Mouse (Mus musculus): ENCODE results near the gene Aifm2.

The Aifm2 gene

GRCm38 (mm10) chr10:61714771-61715461, at the start of gene Aifm2:
Aifm2 (plus strand) TSS chr10:61715263.
- DNase-seq = peak; percentile 79

DNA sequence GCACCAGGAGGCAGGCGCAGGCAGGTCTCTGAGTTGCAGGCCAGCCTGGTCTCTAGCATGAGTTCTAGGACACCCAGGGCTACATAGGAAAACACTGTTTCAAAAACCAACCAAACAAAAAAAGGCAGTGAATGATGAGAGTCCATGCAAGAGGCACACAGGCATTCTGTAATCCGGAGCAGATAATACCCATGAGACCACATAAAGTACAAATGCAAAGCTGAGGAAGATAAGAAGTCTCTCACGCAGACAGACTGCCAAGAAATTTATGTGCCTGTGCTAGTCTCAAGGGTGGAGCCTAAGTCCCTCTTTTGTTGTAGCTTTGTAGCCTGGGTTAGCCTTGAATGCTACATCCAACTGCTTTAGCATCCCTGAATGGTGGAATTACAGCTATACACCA, 49.4 kb upstream of the Aifm2 start:
- DNase-seq = no peak

DNA sequence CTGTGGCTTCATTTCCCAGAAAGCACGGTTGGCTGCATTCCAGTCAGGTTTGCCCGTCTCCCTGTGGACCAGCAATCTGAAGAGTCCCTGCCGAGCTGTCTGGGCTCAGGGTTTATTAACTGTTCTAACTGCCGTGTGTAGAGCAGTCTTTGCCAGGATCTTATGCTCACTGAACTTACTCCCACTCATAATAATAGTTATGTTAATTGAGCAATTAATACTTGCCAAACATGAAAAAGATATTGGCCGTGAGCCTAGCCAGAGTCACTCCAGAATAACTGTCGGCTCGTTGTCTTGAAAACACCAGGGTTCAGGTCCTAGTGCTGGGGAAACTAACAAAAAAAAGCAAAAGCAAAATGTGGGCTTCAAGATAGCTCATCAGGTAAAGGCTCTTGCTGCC, 45.8 kb upstream of the Aifm2 start:
- DNase-seq = no peak

GRCm38 (mm10) chr10:61669896-61670295, 45.2 kb upstream of the Aifm2 start:
- DNase-seq = no peak

DNA sequence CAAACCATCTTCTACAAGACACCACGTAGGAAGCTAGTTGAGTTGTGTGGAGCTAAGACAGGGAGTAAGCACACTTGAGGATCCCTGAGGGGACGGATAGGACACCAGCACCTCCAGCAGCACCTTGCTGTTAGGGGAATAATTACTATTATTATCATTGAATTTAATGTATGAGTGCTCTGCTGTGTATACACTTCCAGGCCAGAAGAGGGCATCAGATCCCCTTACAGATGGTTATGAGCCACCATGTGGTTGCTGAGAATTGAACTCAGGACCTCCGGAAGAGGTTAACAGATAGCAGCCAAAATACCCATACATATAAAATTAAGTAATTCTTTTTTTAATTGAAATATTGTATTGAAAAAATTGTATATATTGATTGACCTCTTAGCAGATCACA, 44.3 kb upstream of the Aifm2 start:
- DNase-seq = no peak

DNA sequence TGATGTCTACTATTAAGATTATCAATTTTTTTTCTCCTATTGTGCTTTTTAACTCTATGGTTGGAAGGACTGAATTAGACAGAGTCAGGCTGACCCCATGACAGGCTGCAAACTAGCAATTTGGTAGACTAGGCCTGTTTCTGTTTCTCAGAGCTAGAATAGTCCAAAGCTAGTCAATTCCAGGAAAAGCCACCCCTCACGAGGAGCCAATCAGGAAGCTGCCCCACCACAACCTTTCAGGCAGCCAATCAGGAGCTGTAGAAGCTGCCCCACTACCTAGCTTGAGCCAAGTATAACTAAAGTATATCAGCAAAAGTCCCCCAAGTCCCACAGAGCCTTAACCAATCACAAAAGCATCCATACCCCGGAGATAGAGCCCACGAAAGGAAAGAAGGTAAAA, 39.1 kb upstream of the Aifm2 start:
- no peak for DNase-seq

GRCm38 (mm10) chr10:61679545-61679944, 35.5 kb upstream of the Aifm2 start:
- DNase-seq = no peak

- peak; percentile 98 for DNase-seq
Measured at GRCm38 (mm10) chr10:61680015-61680913, 34.8 kb upstream of the Aifm2 start, which contains the start of gene Sar1a. Sar1a (plus strand) TSS chr10:61680299.

DNA sequence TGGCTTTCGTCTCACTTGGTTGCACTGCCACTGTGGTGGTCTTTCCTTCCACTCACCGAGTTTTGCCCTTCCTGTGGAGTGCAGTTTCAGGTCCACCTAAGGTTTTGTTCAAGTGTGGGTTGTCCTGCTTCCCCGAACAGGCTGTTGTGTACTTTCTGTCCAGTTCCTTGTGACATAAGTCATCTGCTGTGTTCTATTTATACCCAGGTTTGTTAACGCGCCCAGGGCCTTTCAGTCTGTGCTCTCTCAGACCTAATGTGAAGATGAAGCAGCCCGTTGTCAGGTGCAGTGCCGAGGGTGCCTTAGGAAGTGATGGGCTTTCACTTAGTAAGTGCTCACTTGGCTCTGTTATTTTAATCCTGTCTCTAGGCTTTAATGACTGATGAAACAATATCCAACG, 25.7 kb upstream of the Aifm2 start:
- no peak for DNase-seq

DNA sequence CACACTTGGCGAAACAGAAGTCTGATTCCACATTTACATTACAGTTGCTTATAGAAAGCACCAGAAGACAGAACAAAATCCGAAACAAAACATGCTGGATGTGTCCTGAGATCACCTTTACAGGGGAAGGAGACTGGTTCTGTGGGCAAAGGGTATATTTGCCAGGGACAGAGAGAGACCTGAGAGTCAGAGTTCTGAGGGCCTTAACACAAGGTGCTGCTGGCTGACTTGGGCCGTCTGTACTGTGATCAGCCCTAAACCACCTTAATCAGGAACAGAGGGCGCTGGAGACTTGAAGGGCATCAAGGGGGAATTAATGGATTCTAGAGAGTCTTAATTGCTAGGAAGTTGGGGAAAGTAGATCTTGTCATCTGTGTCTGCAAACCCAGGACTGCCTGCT, 21.5 kb upstream of the Aifm2 start:
- DNase-seq = no peak

- peak; percentile 95 for DNase-seq
Measured at GRCm38 (mm10) chr10:61694870-61695670, 20.0 kb upstream of the Aifm2 start, which contains the start of gene Tysnd1. Tysnd1 (plus strand) TSS chr10:61695514.

- DNase-seq = peak; percentile 33
Measured at GRCm38 (mm10) chr10:61695703-61696559, 19.1 kb upstream of the Aifm2 start.

DNA sequence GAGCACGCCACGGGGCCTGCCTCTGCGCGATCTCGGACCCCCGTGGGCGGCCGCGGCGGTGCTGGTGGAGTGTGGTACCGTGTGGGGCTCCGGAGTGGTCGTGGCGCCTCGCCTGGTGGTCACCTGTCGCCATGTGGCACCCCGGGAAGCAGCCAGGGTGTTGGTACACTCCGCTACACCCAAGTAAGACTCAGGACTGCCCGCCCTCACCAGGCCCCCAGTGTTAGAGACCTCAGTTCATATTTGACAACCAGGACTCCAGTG, 18.6 kb upstream of the Aifm2 start:
- DNase-seq = no peak

DNA sequence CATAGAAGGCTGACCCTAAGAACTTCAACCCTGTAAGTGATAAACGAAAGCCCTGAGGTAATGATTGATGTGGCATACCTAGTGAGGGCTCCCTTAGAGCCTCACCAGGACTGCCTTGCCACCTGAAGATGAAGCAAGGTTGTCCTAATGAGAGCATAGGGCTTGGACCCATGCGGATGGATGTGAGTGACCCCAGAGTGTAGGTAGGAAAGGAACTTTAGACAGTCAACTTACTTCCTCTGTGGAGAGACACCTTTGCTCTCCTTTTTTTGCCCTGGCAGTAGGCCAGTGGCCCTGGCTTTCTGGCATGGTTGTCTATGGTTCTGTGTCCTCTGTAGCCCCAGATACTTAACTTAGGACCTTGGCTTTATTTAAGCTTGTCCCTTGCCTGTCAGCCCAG, 18.0 kb upstream of the Aifm2 start:
- DNase-seq = peak; percentile 85

DNA sequence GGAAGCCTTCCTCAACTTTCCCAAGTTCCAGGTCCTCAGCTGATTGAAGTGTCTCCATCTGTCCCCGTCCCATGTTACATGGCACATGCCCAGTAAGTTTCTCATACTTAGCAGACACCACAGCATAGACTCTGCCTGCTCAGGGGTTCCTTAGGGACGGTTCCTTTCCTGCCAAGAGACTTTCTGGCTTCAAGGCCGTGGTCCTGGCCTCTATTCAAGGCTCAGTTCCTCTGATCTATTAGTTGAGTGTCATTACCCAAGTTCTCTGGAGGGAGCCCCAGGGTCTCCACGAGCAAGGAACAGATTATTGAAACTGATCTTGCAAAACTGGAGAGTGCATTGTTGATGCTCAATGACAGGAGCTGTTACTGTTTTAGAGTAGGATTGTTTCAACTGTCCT, 10.4 kb upstream of the Aifm2 start:
- DNase-seq = no peak

GRCm38 (mm10) chr10:61706412-61707375, 8.4 kb upstream of the Aifm2 start:
- peak; percentile 54 for DNase-seq

DNA sequence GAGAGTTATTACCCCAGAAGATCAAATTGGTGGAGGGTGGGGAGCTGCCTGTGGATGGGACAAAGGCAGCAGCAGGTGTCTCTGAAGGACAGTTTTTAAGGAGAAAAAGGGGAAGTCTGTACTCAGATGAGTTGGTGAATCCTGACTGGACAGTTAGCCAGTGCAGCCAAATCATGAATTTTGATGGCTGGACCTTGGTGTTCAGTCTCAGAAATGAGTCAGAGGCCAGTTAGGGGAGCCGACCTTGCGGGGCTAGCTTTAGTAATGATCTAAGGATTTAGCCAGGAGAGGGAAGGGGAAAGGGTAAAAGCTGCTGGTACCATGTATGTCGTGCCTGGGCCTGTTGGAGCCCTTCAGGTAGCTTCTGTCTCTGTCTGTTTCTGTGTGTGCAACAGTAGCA, 1.5 kb upstream of the Aifm2 start:
- no peak for DNase-seq

DNA sequence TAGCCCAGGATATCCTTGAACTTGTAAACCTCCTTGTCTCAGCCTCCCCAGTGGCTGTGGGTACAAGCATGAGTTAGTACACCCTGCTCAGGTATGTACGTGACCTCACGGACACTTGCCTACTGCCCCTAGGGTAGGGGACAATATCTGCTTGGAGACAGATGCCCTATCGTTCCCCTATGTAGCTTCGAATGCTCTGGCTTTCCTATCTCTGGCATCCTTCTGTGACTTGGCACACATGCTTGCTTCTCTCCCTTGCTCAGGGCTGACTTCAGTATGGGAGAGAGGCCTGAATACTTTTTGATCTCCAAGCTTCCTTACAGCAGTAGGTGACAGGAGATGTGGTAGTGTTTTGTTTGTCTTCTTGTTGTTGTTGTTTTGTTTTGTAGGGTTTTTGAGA, 917 bp upstream of the Aifm2 start:
- no peak for DNase-seq

DNA sequence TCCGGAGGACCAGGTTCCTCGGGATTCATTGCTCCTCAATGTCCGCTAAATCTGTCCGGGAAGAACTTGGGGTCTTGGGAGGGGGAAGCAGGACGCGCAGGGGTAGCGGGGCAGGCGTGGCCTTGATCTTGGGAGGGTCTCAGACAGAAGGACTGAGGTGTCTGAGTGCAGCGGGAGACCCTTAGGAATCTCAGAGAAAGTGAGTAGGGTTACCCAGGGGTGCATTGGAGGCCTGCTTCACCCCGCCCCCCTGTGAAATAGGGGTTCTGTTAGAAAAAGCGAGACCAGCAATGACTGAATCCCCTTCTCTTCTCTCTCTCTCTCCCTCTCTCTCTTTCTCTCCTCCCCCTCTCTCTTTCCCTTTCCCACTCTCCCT, 387 bp downstream of the Aifm2 start:
- no peak for DNase-seq

GRCm38 (mm10) chr10:61715996-61716864, 1.2 kb downstream of the Aifm2 start:
- DNase-seq = no peak

Data from kidney, adult 18-20 months (tissue).